Mouse (Mus musculus) erythroid progenitor cell, adult 5-6 weeks (primary cell): Measurements from ENCODE around the gene Tm6sf2. TPM values are rescaled to one million over a fixed set of nuclear protein-coding genes. Genes with fewer than 3 reads are reported as not detected.

Experiments used
- total RNA-seq, 2 experiments: library from RNA; stranded (forward) in 1 of 2; stranded (reverse) in 1 of 2; fragments of 150-400 nt in 1 of 2; fragments of 186-747, 209-891 nt in 1 of 2; gene quantifications; 2 replicates each; pipeline versions ENCODE4 v1.2.3 to v1.2.4; 2015 to 2017; ENCODE audit warnings: low replicate concordance in 2 of 2

The Tm6sf2 gene
- total RNA-seq, 2 experiments from 2014 or later: 1.3 TPM; not detected in 1

Other genes starting within 250 kb of the Tm6sf2 start
- gene Pbx4, start 240.4 kb upstream of the Tm6sf2 start, total RNA-seq (2015; ENCODE audit: low replicate concordance): 4.2 TPM in 1 of 2 replicates, not detected in the other
- 2.1 and 8.2 TPM in 2 replicates for gene Pbx4, start 240.4 kb upstream of the Tm6sf2 start, total RNA-seq (2017; ENCODE audit: low replicate concordance)
- gene Cilp2, start 185.2 kb upstream of the Tm6sf2 start, total RNA-seq (2015; ENCODE audit: low replicate concordance): not detected in 2 replicates
- not detected in 2 replicates for gene Cilp2, start 185.2 kb upstream of the Tm6sf2 start, total RNA-seq (2017; ENCODE audit: low replicate concordance)
- not detected in 2 replicates for gene Tssk6, start 170.7 kb upstream of the Tm6sf2 start, total RNA-seq (2015; ENCODE audit: low replicate concordance)
- not detected in 2 replicates for gene Tssk6, start 170.7 kb upstream of the Tm6sf2 start, total RNA-seq (2017; ENCODE audit: low replicate concordance)
- gene Ndufa13, start 170.4 kb upstream of the Tm6sf2 start, total RNA-seq (2015; ENCODE audit: low replicate concordance): 20.5 and 29.6 TPM in 2 replicates
- gene Ndufa13, start 170.4 kb upstream of the Tm6sf2 start, total RNA-seq (2017; ENCODE audit: low replicate concordance): 29.0 and 40.8 TPM in 2 replicates
- gene Yjefn3, start 170.2 kb upstream of the Tm6sf2 start, total RNA-seq (2015; ENCODE audit: low replicate concordance): not detected in 2 replicates
- not detected in 2 replicates for gene Yjefn3, start 170.2 kb upstream of the Tm6sf2 start, total RNA-seq (2017; ENCODE audit: low replicate concordance)
- 42.8 and 46.9 TPM in 2 replicates for gene Gatad2a, start 76.5 kb upstream of the Tm6sf2 start, total RNA-seq (2015; ENCODE audit: low replicate concordance)
- 47.5 and 48.0 TPM in 2 replicates for gene Gatad2a, start 76.5 kb upstream of the Tm6sf2 start, total RNA-seq (2017; ENCODE audit: low replicate concordance)
- 27.2 and 35.3 TPM in 2 replicates for gene Mau2, start 30.2 kb upstream of the Tm6sf2 start, total RNA-seq (2015; ENCODE audit: low replicate concordance)
- 39.1 and 39.2 TPM in 2 replicates for gene Mau2, start 30.2 kb upstream of the Tm6sf2 start, total RNA-seq (2017; ENCODE audit: low replicate concordance)
- gene Sugp1, start 30.1 kb upstream of the Tm6sf2 start, total RNA-seq (2015; ENCODE audit: low replicate concordance): 15.9 and 20.1 TPM in 2 replicates
- gene Sugp1, start 30.1 kb upstream of the Tm6sf2 start, total RNA-seq (2017; ENCODE audit: low replicate concordance): 21.0 and 24.9 TPM in 2 replicates
- not detected in 2 replicates for gene Hapln4, start 10.5 kb downstream of the Tm6sf2 start, total RNA-seq (2015; ENCODE audit: low replicate concordance)
- not detected in 2 replicates for gene Hapln4, start 10.5 kb downstream of the Tm6sf2 start, total RNA-seq (2017; ENCODE audit: low replicate concordance)
- gene Ncan, start 47.9 kb downstream of the Tm6sf2 start, total RNA-seq (2015; ENCODE audit: low replicate concordance): not detected in 2 replicates
- gene Ncan, start 47.9 kb downstream of the Tm6sf2 start, total RNA-seq (2017; ENCODE audit: low replicate concordance): not detected in 2 replicates
- 8.3 TPM in 1 of 2 replicates, not detected in the other for gene Nr2c2ap, start 58.4 kb downstream of the Tm6sf2 start, total RNA-seq (2015; ENCODE audit: low replicate concordance)
- 2.3 TPM in 1 of 2 replicates, not detected in the other for gene Nr2c2ap, start 58.4 kb downstream of the Tm6sf2 start, total RNA-seq (2017; ENCODE audit: low replicate concordance)
- gene Rfxank, start 66.2 kb downstream of the Tm6sf2 start, total RNA-seq (2015; ENCODE audit: low replicate concordance): 5.8 and 16.3 TPM in 2 replicates
- gene Rfxank, start 66.2 kb downstream of the Tm6sf2 start, total RNA-seq (2017; ENCODE audit: low replicate concordance): 2.3 and 4.9 TPM in 2 replicates
- 18.7 and 20.5 TPM in 2 replicates for gene Borcs8, start 66.6 kb downstream of the Tm6sf2 start, total RNA-seq (2015; ENCODE audit: low replicate concordance)
- 17.3 and 24.7 TPM in 2 replicates for gene Borcs8, start 66.6 kb downstream of the Tm6sf2 start, total RNA-seq (2017; ENCODE audit: low replicate concordance)
- not detected in 2 replicates for gene Mef2b, start 66.8 kb downstream of the Tm6sf2 start, total RNA-seq (2015; ENCODE audit: low replicate concordance)
- not detected in 2 replicates for gene Mef2b, start 66.8 kb downstream of the Tm6sf2 start, total RNA-seq (2017; ENCODE audit: low replicate concordance)
- 2.9 and 14.1 TPM in 2 replicates for gene Tmem161a, start 99.4 kb downstream of the Tm6sf2 start, total RNA-seq (2015; ENCODE audit: low replicate concordance)
- gene Tmem161a, start 99.4 kb downstream of the Tm6sf2 start, total RNA-seq (2017; ENCODE audit: low replicate concordance): 4.9 and 6.5 TPM in 2 replicates
- 30.6 and 35.3 TPM in 2 replicates for gene Slc25a42, start 139.4 kb downstream of the Tm6sf2 start, total RNA-seq (2015; ENCODE audit: low replicate concordance)
- gene Slc25a42, start 139.4 kb downstream of the Tm6sf2 start, total RNA-seq (2017; ENCODE audit: low replicate concordance): 16.2 and 24.4 TPM in 2 replicates
- gene Sugp2, start 161.3 kb downstream of the Tm6sf2 start, total RNA-seq (2015; ENCODE audit: low replicate concordance): 36.8 and 49.0 TPM in 2 replicates
- gene Sugp2, start 161.3 kb downstream of the Tm6sf2 start, total RNA-seq (2017; ENCODE audit: low replicate concordance): 51.5 and 60.7 TPM in 2 replicates
- 15.1 and 26.4 TPM in 2 replicates for gene Armc6, start 161.5 kb downstream of the Tm6sf2 start, total RNA-seq (2015; ENCODE audit: low replicate concordance)
- gene Armc6, start 161.5 kb downstream of the Tm6sf2 start, total RNA-seq (2017; ENCODE audit: low replicate concordance): 5.1 TPM in 1 of 2 replicates, not detected in the other
- gene Homer3, start 209.9 kb downstream of the Tm6sf2 start, total RNA-seq (2015; ENCODE audit: low replicate concordance): 1.3 TPM in 1 of 2 replicates, not detected in the other
- gene Homer3, start 209.9 kb downstream of the Tm6sf2 start, total RNA-seq (2017; ENCODE audit: low replicate concordance): not detected in 2 replicates
- 2.5 and 9.2 TPM in 2 replicates for gene Ddx49, start 229.6 kb downstream of the Tm6sf2 start, total RNA-seq (2015; ENCODE audit: low replicate concordance)
- 12.5 and 30.4 TPM in 2 replicates for gene Ddx49, start 229.6 kb downstream of the Tm6sf2 start, total RNA-seq (2017; ENCODE audit: low replicate concordance)
- 78.6 and 122 TPM in 2 replicates for gene Cope, start 229.6 kb downstream of the Tm6sf2 start, total RNA-seq (2015; ENCODE audit: low replicate concordance)
- gene Cope, start 229.6 kb downstream of the Tm6sf2 start, total RNA-seq (2017; ENCODE audit: low replicate concordance): 16.7 and 51.7 TPM in 2 replicates
- gene Cers1, start 242.9 kb downstream of the Tm6sf2 start, total RNA-seq (2015; ENCODE audit: low replicate concordance): not detected in 2 replicates
- not detected in 2 replicates for gene Cers1, start 242.9 kb downstream of the Tm6sf2 start, total RNA-seq (2017; ENCODE audit: low replicate concordance)